Mouse (Mus musculus) gastrocnemius, postnatal 25 days (tissue): ENCODE measurements around the gene Ect2l. TPM values are rescaled to one million over a fixed set of nuclear protein-coding genes. Genes with fewer than 3 reads are reported as not detected.

ENCODE experiments used
- DNase-seq: peaks from one replicate; pipeline ENCODE4 v3.0.0; 2022
- long read RNA-seq, 2 experiments: library from polyadenylated mRNA; stranded (forward); transcript quantifications; one replicate each; pipeline ENCODE4 v2.0.0; 2021
- total RNA-seq, 2 experiments: library from RNA; stranded (reverse); gene quantifications; 1 replicate in 1 of 2; 2 replicates in 1 of 2; pipeline ENCODE4 v1.2.3; 2021

The Ect2l gene
- total RNA-seq = not detected
- long read RNA-seq, experiment 1 = 0 reads
- long read RNA-seq, experiment 2 = 0 reads

DNA sequence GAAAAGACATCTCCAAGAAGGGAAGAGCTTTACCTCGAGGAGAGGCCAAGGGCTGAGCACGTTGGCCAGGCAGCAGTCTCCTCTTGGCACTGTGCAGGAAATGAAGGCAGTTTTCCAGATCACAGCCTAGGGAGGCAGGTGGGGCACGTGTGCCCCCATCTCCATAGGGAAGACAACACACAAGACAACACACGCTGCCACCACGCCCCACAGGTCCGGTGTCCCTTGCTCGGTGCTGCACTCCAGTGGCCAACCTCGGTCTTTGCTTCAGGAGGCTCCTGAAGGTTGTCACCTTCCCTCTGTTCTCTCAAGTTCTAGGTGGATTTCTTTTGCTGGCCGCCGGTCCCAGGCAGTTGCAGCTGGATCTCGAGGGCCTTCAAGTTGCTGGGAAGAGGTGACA is at the start of gene Ect2l:
TSS of gene Ect2l (minus strand) at position 165 of the 400 bp plus-strand sequence.
- DNase-seq = peak; percentile 12

DNA sequence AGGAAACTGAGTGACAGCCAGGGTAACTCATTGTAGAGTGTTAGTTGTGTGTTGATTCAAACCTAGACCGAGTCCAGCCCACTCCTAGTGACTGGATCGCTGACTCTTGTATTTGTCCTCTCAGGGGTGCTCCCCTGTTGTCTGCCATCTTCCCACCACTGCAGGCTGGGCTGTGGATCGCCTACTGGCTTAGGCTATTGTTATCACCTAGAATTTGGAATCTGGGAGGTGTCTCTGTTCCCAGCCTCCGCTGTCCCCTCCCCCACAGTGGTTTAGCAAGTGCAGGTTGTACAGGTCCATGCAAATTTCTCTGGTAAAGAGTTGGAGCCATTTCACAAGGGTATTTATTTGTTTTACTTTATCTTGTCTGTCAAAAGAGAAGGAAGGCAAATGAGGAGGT is 40.7 kb upstream of the Ect2l start:
- no peak for DNase-seq

DNA sequence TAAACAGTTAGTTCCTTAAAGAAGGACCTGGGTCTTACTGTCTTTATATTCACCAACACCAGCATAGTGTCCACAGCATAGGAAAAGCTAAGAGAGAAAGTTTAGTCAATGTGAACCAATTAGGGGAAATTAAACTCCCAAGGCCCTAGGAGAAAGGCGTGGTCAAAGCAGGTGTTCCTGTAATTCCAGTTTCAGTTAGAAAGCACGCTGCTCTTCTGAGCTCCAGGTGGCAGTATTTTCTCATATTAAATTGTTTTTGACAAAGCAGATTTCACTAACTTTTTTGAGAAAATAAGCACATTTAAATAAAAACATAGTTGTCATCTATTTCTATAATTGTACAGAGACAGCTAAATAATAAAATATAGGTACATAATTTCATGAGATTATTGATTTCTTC is 32.9 kb upstream of the Ect2l start:
- no peak for DNase-seq

DNA sequence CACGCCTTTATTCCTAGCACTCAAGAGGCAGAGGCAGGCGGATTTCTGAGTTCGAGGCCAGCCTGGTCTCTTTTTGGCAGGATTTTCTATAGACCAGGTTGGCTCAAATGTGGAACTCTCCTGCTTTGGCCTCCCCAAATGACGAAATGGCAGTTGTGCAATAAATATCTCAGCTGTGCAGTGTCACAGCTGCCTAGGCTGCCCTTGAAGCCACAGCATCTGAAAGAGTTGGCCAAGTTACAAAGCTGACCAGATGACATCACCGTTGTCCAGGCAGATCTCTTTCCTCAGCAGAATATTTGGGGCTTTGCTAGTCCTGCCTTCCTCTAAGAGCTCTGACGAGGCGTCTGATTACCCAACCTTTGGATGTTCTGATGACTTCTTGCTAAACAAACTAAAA is 26.5 kb upstream of the Ect2l start:
- peak; percentile 37 for DNase-seq

DNA sequence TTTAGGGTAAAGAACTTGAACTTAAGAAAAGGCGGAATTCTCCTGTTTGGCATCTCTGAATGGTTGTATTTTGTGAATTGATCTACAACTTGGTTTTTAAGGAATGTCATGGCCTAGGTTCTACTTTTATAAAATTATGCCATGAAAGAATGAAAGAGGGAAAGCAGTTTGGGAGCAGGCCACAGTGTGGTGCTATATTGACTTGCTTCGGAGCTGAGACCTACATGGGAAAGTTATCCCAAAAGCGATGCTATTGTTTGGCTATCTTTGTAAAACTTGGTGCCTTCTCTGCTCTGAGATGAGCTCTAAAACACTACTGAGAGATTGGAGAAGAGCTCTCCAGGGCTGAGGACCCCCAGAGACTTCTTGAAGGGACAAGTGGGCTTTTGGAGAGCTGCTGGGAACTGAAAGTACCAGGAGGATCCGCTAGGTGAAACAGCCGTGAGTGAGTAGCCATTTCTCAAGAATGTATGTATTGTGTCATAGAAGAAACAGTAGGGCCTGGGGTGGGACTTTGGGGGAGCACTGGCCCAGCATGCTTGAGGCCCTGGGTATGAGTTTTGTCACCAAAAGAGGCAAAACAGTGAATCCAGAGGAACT is 25.7 kb upstream of the Ect2l start:
- DNase-seq = no peak

DNA sequence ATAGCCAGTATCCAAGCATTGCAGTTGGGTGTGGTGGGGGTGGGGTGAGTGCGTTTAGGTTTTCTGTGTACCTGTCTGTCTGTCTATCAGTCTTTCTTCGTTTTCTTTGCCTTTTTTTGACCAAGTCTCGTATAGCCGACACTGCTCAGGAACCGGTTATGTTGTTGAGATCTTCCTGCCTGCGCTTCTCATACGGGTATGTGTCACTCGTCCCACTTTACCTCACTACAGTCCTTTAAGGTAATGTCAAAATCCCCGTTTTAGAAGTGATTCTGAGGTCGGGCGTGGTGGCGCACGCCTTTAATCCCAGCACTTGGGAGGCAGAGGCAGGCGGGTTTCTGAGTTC is 24.7 kb upstream of the Ect2l start:
- DNase-seq = no peak

DNA sequence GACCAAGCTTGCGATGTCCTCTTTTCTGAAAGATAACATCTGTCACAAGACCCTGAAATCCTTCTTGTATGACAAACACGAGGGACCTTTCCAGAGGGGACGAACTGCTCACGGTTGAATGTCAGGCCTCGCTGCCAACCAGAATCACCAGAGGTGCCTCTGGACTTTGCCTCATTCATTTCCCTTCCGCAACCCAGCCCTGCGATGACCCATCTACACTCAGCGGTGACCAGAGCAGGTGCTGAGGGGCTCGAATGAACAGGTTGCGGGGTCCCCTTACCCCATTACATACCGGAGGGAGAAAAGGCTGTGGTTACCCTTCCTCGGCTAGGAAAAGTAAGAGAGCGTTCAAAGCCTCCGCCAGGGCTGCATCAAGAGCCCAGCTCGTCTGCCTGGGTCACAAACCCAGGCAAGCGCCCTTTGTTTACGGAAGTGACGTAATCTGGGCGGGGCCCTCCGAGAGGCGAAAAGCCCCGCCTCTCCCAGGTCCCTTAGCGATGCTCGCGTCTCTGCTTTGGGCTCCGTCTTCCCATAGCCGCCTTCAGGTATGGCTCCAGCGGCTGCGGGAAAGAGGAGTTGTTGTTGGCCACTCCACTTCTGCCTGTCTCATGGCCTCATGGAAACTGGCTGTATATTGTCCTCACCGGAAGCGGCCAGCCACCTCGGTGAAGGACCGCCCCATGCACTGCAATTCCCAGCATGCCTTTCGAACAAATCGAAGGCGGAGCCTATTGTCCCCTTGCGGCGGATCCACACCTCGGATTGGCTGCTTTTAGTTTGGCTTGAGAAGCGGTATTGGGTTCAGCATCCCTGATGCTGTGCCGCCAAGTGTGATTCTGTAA is 24.1 kb upstream of the Ect2l start, which contains the start of gene Ccdc28a:
TSS of gene Ccdc28a (minus strand) at position 439 of the 842 bp plus-strand sequence.
- DNase-seq = peak; percentile 90

DNA sequence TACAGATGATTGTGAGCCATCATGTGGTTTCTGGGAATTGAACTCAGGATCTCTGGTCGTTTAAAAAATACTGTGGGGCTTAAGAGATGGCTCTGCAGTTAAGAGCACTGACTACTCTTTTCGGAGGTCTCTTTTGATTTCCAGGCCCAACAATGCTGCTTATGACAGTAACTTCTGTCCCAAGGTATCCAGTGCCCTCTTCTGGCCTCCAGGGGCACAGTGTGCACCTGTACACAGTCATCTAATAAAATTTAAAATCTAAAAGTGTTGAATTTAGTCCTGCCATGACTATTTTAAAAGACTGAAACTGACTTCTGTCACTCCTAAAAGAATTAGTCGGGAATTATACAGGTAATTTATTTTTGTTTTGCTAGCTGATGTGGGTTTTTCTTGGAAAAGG is 23.2 kb upstream of the Ect2l start:
- no peak for DNase-seq

DNA sequence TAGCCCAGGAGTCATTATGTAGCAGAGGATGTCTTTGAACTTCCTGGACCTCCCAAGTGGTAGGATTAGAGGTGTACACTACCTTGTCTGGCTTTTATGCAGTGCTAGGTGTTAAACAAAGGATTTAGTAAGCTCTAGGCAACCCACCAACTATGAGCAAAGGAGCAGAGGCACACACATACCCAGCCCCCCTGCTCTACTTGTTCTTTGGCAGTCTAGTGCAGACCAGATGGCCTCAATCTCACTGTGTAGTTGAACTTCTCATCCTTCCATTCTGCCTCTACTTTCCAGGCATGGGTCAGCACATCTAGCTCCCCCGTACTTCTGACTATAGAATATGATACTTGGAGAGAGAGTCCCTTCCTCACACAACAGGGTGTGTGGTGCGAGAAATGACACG is 13.7 kb upstream of the Ect2l start:
- DNase-seq = no peak

DNA sequence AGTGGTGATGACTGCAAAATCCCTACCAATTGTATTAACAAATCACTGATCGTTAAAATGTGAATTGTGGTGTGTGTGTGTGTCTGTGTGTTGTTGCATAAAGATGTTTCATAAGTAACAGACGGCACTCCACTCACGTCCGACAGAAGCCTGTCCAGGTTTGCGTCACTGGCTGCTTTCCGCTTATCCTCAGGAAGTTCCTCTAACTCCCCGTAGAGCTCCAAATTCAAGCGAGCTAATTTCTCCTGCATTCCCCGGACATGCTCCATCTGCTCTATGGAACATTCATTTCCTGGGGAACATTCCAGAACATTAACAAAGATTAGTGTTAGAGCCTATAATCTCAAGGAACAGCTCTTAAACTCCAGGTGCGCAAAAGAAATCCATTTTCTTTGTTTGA is 8.7 kb upstream of the Ect2l start:
- DNase-seq = no peak

DNA sequence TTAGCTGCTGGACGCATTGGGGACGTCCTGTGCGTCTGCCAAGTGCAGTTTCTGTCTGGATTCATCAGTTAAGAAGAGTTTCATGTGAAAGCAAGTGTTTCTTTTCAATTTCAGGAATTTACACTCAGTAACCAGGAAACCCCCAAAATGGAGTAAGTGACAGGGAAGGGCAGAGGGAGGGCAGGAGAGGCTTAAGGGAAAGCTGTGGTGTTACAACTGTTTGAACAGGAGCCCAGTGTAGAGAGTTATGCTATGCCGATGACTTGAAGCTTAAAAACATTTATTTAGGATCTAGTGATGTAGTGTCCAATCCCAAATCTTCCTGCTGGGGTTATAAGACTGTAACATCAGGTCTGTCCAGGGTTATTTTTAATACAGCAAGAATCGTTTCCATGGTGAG is 3.4 kb upstream of the Ect2l start:
- DNase-seq = no peak

DNA sequence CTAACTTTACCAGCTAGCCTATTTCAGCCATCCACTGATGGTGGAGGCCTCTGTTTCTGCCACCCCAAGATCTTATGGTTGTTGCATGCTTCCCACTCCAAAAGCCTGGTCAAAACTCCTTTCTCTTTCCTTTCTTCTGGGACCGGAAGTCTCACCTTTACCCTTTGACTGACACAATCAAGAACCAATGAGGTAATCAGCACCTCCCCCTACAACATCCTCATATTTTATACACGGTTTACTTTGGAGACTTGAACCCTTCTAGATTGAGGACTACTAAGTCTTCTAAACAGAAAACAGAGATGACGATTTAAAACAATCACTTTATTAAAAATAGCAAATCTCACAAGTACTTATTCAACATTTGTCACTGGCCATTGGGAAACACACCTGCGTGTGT is 2.7 kb upstream of the Ect2l start:
- DNase-seq = no peak

DNA sequence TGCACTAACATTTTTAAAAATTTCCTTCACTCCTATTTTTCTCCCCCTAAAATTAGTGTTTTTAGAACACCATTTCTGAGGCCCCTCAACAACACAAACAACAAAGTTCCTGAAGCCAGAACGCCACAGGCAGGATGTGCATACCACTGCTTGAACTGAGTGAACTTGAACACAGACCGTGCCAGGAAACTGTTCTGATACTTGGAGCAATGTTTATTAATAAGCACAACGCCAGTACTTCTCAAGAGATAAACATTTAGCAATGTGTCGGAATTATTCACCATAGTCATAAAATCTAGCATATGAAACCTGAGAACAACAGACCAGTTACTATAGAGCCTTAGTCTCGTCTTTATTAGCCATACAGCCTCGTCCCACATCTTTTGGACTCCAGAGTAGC is 571 bp downstream of the Ect2l start:
- DNase-seq = no peak

DNA sequence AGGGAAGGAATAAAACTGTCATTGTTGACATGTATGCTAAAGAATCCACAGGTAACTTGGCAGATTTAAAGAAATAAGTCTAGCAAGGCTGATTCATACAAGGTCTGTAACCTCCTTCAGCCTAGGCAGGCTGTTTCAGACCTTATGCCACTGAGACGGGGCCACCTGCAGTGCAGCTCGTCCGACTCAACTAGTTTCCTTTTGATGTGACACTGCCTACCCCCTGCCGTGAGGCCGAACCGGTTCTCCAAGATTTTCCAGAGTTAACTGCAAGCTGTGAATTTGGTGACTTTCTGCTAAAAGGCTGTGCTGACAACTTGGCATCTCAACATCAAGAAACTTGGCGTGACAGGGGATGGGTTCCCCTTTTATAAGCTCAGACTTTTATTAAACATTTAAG is 6.6 kb downstream of the Ect2l start:
- DNase-seq = no peak

DNA sequence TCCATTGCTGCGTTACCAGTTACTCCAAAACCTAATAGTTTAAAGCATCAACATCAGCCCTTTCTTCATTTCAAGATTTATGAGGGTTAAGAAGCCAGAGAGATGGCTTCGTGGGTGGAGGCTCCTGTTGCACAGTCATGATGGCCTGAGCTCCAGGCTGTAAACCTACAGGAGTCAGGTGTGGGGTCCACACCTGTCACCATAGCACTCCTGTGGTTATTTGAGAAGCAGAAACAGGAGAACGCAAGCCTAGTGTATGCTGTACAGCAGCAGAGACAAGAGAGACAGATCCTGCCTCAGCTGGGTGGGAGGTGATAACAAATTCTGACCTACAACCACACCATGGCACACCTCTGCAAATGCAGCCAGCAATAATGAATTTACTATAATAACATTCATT is 8.3 kb downstream of the Ect2l start:
- DNase-seq = no peak

DNA sequence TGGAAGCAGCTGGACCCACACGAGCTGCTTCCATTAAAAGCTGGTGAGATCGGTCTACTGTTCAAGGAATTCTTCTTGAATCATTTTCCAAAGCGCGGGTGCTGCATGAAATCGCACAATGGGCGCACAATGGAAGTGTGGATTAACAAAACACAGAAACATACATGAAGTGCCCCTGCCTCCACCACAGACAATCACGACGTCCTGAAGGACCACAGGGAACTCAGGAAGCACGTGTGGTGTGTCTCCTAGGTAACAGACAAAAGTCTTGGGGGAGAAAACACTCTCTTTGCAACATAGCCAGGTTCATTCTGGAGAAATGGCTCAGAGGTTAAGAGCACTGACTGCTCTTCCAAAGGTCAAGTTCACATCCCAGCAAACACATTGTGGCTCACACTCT is 10.0 kb downstream of the Ect2l start:
- no peak for DNase-seq

DNA sequence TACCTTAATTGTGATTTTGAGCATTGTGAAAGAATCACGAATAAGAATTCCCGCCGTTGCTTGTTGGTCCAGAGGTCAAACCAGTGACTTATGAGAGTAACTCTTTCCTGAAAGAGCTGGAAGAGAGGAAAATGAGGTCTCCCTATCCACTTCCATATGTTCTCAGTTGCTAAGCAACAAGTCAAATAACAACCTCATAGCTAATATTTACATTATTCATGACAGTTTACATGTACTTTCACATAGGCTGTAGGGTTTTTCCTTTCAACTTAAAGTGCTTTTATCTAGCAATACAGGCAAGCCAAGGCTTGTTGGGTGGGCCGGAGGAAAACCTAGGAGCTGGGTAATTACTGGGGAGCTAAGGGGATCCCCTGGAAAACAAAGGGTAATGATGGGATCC is 10.8 kb downstream of the Ect2l start:
- no peak for DNase-seq

DNA sequence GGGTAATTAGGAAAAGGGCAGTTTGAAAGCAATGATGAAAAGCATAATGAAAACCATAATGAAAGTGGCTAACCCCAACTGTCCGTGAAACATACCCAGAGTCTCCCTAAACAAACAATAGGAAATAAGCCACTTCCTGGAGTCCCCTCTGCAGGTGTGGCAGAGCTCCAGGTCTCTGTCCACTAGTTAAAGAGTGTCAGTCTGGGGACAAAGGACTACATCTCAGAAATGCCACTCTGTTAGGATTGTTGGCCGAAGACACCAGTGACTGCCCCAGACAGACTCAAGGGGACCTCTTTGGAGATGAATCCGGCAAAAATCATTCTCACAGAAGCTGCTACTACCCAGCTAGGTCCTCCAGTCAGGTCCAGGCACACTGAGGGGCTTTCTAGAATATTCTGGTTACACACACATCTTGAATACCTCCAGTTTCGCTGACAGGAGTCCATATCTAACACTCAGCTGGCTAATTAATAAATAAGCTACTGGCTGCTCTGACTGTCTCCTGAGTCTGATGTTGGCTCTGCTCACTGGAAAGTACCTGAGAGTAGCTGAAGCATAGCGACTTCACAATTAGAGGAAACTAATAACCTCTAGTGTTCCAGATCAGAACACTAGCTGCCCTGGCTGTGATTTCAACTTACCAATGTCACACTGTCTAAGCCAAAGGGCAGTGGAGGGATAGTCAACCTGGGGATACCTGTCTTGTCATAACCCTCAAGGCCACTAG is 12.2 kb downstream of the Ect2l start:
- no peak for DNase-seq

DNA sequence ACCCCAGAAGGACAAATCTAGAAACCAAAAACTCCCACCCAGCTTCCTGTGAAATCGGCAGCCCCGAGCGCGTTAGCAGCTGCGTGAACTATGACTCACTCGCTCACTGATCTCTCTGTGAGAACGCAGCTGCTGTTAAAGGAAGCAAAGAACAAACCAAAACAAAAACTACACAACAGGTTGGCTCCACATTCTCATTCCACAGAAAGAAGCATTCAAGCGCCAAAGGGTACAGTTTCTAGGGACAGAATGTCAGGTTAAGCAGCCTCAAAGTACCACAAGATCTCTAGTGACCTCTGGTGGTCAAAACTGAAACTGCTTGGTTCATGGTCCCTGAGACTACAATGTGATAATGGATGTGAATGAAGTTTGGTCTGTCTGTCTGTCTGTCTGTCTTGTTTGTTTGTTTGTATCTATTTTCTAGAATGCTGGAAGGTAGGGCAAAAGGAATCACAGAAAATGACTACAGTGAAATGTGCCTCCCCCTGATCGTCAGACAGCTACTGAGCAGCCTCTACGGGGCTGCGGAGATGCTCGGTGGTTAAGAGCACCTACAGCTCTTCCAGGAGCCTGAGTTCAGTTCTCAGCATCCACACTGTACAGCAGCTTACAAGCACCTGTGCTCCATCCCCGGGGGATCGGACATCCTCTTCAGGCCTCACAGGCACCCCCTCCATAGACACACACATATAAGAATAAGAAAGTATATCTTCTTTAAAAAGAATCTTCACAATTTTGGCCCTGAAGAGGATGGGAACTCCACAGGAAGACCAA is 13.3 kb downstream of the Ect2l start:
- no peak for DNase-seq

DNA sequence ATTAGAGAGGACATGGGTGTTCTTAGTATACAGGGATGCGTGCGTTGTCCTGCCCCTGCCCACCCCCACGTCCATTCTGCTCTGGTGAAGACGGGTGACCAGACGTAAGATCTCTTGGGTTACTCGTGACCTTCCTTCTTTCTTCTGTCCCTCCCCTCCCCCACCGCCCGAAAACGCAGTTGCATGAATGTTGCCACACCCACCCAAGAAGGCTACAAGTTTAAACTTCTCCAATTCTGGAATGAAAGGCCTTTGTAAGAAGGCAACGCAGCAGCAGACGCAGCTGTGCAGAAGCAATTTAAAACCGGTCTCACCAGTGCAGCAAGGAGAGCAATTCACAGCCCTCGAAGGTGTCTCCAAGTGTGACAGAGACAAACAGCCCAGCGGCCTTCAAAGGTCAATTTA is 16.0 kb downstream of the Ect2l start:
- DNase-seq = no peak

DNA sequence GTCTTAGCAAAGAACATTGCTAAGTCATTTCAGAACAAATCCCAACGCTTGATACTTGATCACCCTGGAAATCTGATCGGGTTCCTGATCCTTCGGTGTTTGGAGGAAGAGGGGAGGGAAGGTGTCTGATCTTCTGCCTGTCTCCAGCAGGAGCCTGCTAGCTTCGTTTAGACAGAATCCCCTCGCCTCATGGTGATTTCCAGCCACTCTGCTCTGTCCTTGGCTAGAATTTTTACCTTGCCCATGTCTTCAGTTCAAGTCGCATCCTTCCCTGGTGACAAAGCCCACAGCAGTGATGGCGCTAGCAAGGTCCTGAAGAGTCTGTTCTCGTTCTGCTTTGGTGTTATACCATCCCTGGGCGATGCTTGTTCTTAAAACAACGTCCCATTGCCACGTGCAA is 16.5 kb downstream of the Ect2l start:
- no peak for DNase-seq

DNA sequence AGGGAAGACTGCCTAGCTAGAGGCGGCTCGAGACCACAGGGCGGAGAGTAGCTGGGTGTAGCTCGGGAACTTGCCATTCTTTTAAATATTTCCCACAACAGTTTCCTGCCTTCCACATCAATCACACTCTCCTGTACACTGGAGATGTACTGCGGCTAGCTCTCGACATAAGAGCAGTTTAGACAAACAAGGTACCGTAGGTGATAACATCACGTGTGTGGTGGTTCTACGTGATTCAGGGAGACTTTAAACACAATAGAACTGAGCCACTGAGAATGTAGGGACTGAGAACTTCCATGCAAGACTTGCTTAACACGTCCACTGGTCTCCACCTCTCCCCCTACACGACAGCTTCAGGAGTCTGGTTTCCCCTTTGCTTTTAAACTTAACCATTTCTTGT is 17.5 kb downstream of the Ect2l start:
- no peak for DNase-seq

DNA sequence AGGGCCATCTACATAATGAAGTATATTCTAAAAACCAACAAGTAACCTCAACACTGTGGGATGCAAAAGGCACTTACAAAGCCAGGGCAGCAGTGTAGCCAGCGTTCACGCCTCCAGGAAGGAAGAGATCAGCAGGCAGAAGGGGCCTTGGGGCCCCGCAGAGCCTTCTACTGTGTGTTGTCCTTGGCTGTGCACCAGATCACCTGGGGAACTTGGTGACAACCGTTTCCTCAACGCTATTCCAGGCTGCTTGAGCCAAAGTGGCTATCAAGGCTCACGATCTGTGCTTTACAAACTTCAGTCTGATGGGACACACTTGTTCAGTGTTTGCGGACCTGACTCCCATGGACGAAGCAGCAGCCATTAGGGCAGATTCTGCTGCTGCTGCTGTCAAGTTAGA is 19.0 kb downstream of the Ect2l start:
- DNase-seq = no peak
